ENCODE assay signal across 22 mouse cellular contexts in genomic region chr8:12880163-12880562, GRCm38 (mm10).
"Had no signal": no experiment of that assay in that cellular context is flagged by ENCODE, and none has a peak within 500 bp of the region (broad histone marks: within the 10 kb centered on the region; RNA-seq: fewer than 3 reads in every experiment).

No protein-coding gene starts in this region.

- ATAC-seq: intestine, embryonic 15.5 days; liver, embryonic 12.5 days; midbrain, embryonic 15.5 days had no signal

- H3K9me3 ChIP-seq: intestine, embryonic 15.5 days; kidney, embryonic 15.5 days; limb, embryonic 10.5 days; limb, embryonic 13.5 days; liver, embryonic 12.5 days; liver, embryonic 15.5 days; lung, embryonic 15.5 days; midbrain, embryonic 15.5 days; neural tube, embryonic 13.5 days had no signal

- H3K4me1 ChIP-seq: limb, embryonic 13.5 days; liver, embryonic 15.5 days had no signal

- H3K36me3 ChIP-seq: intestine, embryonic 15.5 days; limb, embryonic 10.5 days; limb, embryonic 13.5 days; liver, embryonic 12.5 days; liver, embryonic 15.5 days; lung, embryonic 15.5 days; midbrain, embryonic 15.5 days had no signal

- H3K4me3 ChIP-seq: intestine, embryonic 15.5 days; kidney, embryonic 15.5 days; limb, embryonic 10.5 days; limb, embryonic 13.5 days; liver, embryonic 12.5 days; liver, embryonic 15.5 days; lung, embryonic 15.5 days; midbrain, embryonic 15.5 days; myocyte; neural tube, embryonic 13.5 days had no signal

- DNase-seq: kidney, adult 11 months; kidney, adult 8-10 months; kidney, postnatal 10 days; kidney, postnatal 36 days; liver; lung, adult 18-20 months; lung, postnatal 10 days; lung, postnatal 4 days; thymus, adult 2 months; thymus, postnatal 14 days; thymus, postnatal 4 days had no signal

- H3K4me2 ChIP-seq: intestine, embryonic 15.5 days; kidney, embryonic 15.5 days; limb, embryonic 13.5 days; liver, embryonic 12.5 days; liver, embryonic 15.5 days; lung, embryonic 15.5 days; midbrain, embryonic 15.5 days; neural tube, embryonic 13.5 days had no signal

- H3K9ac ChIP-seq: intestine, embryonic 15.5 days; kidney, embryonic 15.5 days; limb, embryonic 13.5 days; liver, embryonic 12.5 days; liver, embryonic 15.5 days; lung, embryonic 15.5 days; midbrain, embryonic 15.5 days; neural tube, embryonic 13.5 days had no signal

- H3K27ac ChIP-seq: intestine, embryonic 15.5 days; kidney, embryonic 15.5 days; limb, embryonic 10.5 days; limb, embryonic 13.5 days; liver, embryonic 12.5 days; liver, embryonic 15.5 days; midbrain, embryonic 15.5 days; neural tube, embryonic 13.5 days; stomach, postnatal 0 days had no signal

- H3K27me3 ChIP-seq: intestine, embryonic 15.5 days; lung, embryonic 15.5 days; midbrain, embryonic 15.5 days; neural tube, embryonic 13.5 days had no signal
